Mouse (Mus musculus) right cerebral cortex, adult 18-20 months (tissue): ENCODE results near the gene Ctsll3.

ENCODE experiments used
- DNase-seq: peaks from one replicate; pipeline ENCODE4 v3.0.0; 2022; ENCODE audit warnings: mixed read lengths

Gene Ctsll3

GRCm38 (mm10) chr13:60802749-60803148, at the start of gene Ctsll3:
TSS of gene Ctsll3 (minus strand) at chr13:60802849.
- no peak for DNase-seq

- no peak for DNase-seq
These were observed 45.8 kb upstream of the Ctsll3 start for GRCm38 (mm10) chr13:60848241-60849120.

- no peak for DNase-seq
These were observed 40.5 kb upstream of the Ctsll3 start for GRCm38 (mm10) chr13:60843153-60843552.

GRCm38 (mm10) chr13:60842703-60843102, 40.1 kb upstream of the Ctsll3 start:
- no peak for DNase-seq

GRCm38 (mm10) chr13:60839353-60839902, 36.8 kb upstream of the Ctsll3 start:
- DNase-seq = no peak

- no peak for DNase-seq
These were observed 23.4 kb upstream of the Ctsll3 start for GRCm38 (mm10) chr13:60826052-60826451.

GRCm38 (mm10) chr13:60820486-60821175, 18.0 kb upstream of the Ctsll3 start:
- DNase-seq = no peak

GRCm38 (mm10) chr13:60819469-60819868, 16.8 kb upstream of the Ctsll3 start:
- no peak for DNase-seq

- no peak for DNase-seq
These were observed 11.1 kb upstream of the Ctsll3 start for GRCm38 (mm10) chr13:60813722-60814121.

GRCm38 (mm10) chr13:60812768-60813167, 10.1 kb upstream of the Ctsll3 start:
- no peak for DNase-seq

GRCm38 (mm10) chr13:60809690-60810089, 7.0 kb upstream of the Ctsll3 start:
- no peak for DNase-seq

GRCm38 (mm10) chr13:60789466-60789865, 13.2 kb downstream of the Ctsll3 start:
- DNase-seq = no peak

GRCm38 (mm10) chr13:60786264-60786663, 16.4 kb downstream of the Ctsll3 start, which contains the start of gene BC051665:
TSS of gene BC051665 (minus strand) at chr13:60786364.
- DNase-seq = no peak

GRCm38 (mm10) chr13:60783301-60783700, 19.3 kb downstream of the Ctsll3 start:
- no peak for DNase-seq

- DNase-seq = no peak
These were observed 22.1 kb downstream of the Ctsll3 start for GRCm38 (mm10) chr13:60780534-60780933.

GRCm38 (mm10) chr13:60761161-60761560, 41.5 kb downstream of the Ctsll3 start:
- no peak for DNase-seq

- no peak for DNase-seq
These were observed 42.3 kb downstream of the Ctsll3 start for GRCm38 (mm10) chr13:60760392-60760791.

GRCm38 (mm10) chr13:60759136-60759535, 43.5 kb downstream of the Ctsll3 start:
- DNase-seq = no peak

GRCm38 (mm10) chr13:60757292-60757691, 45.4 kb downstream of the Ctsll3 start:
- no peak for DNase-seq

GRCm38 (mm10) chr13:60755251-60755650, 47.4 kb downstream of the Ctsll3 start:
- DNase-seq = no peak

- DNase-seq = no peak
These were observed 49.4 kb downstream of the Ctsll3 start for GRCm38 (mm10) chr13:60753216-60753615.

GRCm38 (mm10) chr13:60750930-60751329, 51.7 kb downstream of the Ctsll3 start:
- DNase-seq = no peak

- no peak for DNase-seq
These were observed 54.1 kb downstream of the Ctsll3 start for GRCm38 (mm10) chr13:60748556-60748955.
